Mouse (Mus musculus): ENCODE data around the gene Robo1. TPM values are rescaled to one million over a fixed set of nuclear protein-coding genes. Genes with fewer than 3 reads are reported as not detected.

Gene Robo1
- total RNA-seq, 2 experiments from 2014 or later = 5.7 to 6.1 TPM

GRCm38 (mm10) chr16:72897125-72897524 lies 589.0 kb downstream of the Robo1 start:
- peak; percentile 8 to 21 for DNase-seq
- intact Hi-C loops (cut with DNase I) = no loop called here

- intact Hi-C loops (cut with DNase I) = no loop called here
- no peak for DNase-seq
Measured at GRCm38 (mm10) chr16:72908895-72909294, 600.8 kb downstream of the Robo1 start.

GRCm38 (mm10) chr16:72913134-72913533 lies 605.0 kb downstream of the Robo1 start:
- intact Hi-C loops (cut with DNase I) = loop anchor here (10.0 kb wide), 1 partner anchor 98 kb away; no protein-coding TSS in a partner anchor
- DNase-seq = peak; percentile 28 to 46

GRCm38 (mm10) chr16:72914068-72914630 lies 606.0 kb downstream of the Robo1 start:
- intact Hi-C loops (cut with DNase I) = loop anchor here (10.0 kb wide), 1 partner anchor 99 kb away; no protein-coding TSS in a partner anchor
- no peak for DNase-seq

GRCm38 (mm10) chr16:72920013-72920412 lies 611.9 kb downstream of the Robo1 start:
- intact Hi-C loops (cut with DNase I) = no loop called here
- no peak for DNase-seq

GRCm38 (mm10) chr16:72924423-72925224 lies 616.5 kb downstream of the Robo1 start:
- intact Hi-C loops (cut with DNase I) = no loop called here
- peak; percentile 80 to 87 for DNase-seq

- intact Hi-C loops (cut with DNase I) = no loop called here
- no peak for DNase-seq
Measured at GRCm38 (mm10) chr16:72928525-72929122, 620.5 kb downstream of the Robo1 start.

GRCm38 (mm10) chr16:72930871-72931270 lies 622.8 kb downstream of the Robo1 start:
- intact Hi-C loops (cut with DNase I) = no loop called here
- DNase-seq = no peak

GRCm38 (mm10) chr16:72934908-72935307 lies 626.8 kb downstream of the Robo1 start:
- intact Hi-C loops (cut with DNase I) = no loop called here
- DNase-seq = no peak

DNA sequence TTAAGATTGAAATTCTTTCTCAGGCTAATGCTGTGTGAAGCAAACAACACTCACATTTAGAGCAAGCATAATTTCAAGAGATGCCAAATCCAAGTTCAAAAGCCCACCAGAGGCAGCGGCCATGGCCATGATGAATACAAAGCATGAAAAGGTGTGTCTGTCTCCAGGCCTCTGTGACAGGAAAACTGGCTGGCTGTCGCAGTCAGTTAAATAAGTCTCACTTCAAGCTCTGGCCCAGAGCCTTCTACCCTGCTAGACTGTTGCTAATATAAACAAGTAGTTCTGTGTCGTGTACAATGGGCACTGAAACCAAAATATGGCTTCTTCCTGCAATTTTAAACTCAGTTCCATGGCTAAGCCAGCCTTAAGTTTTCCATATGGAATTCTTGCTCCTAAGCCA lies 629.1 kb downstream of the Robo1 start:
- intact Hi-C loops (cut with DNase I) = no loop called here
- DNase-seq = no peak

- intact Hi-C loops (cut with DNase I) = no loop called here
- DNase-seq = no peak
Measured at GRCm38 (mm10) chr16:72939862-72940261, 631.8 kb downstream of the Robo1 start.

DNA sequence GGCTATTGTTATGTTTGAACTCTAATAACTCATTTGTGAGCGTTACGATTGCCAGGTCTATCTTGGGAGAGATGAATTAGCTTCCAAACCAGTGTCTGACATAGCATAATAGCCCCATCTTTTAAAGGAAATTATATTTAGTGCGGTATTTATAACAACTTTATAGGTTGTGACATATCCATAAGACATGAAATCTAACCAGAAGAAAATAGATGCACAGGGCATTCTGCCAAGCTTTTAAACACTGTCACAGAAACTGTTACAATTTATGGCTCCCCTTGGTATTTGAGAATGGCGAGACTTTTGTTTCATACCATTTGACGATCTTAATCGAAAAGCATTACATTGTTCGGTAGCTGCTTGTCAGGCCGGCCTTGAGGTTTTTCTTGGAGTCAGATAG lies 632.7 kb downstream of the Robo1 start:
- intact Hi-C loops (cut with DNase I) = no loop called here
- DNase-seq = no peak

GRCm38 (mm10) chr16:72944403-72944802 lies 636.3 kb downstream of the Robo1 start:
- no peak for DNase-seq
- intact Hi-C loops (cut with DNase I) = no loop called here

DNA sequence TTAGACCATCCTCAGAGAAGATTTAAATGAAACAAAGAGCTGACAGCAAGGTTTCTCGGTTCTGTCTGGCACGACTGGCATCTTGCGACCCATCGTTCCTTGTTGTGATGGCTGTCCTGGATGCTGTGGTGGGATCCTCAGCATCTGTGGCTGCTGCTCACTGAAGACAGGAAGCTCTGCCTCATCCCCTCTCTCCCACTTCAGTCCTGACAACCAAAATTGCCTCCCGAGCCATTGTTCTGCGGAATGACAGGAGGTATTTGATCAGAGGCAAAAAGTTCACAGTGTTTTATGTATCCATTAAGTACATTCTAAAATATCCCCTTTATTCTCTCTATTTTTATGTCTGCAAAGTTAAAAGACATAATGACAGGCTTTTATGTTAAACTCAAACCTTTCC lies 643.9 kb downstream of the Robo1 start:
- no peak for DNase-seq
- intact Hi-C loops (cut with DNase I) = no loop called here

- no peak for DNase-seq
- intact Hi-C loops (cut with DNase I) = no loop called here
Measured at GRCm38 (mm10) chr16:72959018-72959702, 651.1 kb downstream of the Robo1 start.

DNA sequence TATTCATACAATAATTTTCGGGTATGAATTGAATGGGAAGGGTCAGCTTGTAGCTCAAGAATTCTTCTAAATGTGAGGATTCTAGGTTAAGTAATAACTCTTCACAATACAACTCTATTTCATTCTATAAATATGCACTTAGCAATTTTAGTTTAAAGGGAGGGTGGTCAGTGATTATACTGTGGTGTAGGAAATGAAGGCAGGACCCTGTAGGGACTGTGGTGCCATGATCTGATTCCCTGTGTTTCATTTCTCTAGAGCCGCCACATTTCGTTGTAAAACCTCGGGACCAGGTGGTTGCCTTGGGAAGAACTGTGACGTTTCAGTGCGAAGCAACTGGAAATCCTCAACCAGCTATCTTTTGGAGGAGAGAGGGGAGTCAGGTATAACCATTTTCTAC lies 651.7 kb downstream of the Robo1 start:
- intact Hi-C loops (cut with DNase I) = no loop called here
- DNase-seq = no peak

- intact Hi-C loops (cut with DNase I) = no loop called here
- DNase-seq = no peak
Measured at GRCm38 (mm10) chr16:72963782-72964181, 655.7 kb downstream of the Robo1 start.

DNA sequence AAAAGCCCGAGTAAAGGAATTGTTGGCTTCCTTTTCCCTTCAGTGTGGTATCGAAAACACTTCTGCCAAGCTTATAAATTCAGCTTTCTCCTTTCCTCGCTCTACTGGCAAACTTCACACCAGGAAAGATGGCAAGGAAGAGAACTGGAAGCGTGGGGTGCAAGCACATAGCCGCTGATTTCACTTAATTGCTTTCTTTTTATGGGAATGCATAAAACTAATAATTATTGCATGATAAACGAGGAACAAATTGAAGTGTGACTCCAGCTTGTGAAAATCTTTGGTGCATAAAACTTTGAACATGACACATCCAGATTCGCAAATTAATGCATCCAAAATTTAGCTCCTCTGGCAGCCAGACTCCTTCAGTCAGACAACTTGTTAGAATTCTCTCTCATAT lies 659.4 kb downstream of the Robo1 start:
- DNase-seq = no peak
- intact Hi-C loops (cut with DNase I) = no loop called here

DNA sequence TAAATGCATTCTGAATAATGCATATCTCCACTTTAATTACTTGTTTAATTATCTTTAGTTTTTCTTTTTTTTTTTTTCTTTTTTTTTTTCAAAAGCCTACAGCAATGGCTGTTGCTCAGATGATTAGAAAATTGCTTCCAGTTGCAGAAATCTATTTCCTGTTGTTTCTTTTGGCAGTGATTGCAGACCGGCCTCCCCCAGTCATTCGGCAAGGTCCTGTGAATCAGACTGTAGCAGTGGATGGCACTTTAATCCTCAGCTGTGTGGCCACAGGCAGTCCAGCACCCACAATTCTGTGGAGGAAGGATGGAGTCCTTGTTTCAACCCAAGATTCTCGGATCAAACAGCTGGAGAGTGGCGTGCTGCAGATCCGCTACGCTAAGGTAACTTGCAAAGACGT lies 661.9 kb downstream of the Robo1 start:
- intact Hi-C loops (cut with DNase I) = no loop called here
- DNase-seq = peak in 1 of 2 experiments; percentile 3

- no peak for DNase-seq
- intact Hi-C loops (cut with DNase I) = no loop called here
Measured at GRCm38 (mm10) chr16:72973685-72974084, 665.6 kb downstream of the Robo1 start.

GRCm38 (mm10) chr16:72974681-72975080 lies 666.6 kb downstream of the Robo1 start:
- intact Hi-C loops (cut with DNase I) = loop anchor here (5.0 kb wide), 1 partner anchor 312 kb away; no protein-coding TSS in a partner anchor
- DNase-seq = no peak

All from heart, postnatal 10 days (tissue).